Mouse (Mus musculus) lung, postnatal 0 days (tissue): ENCODE measurements around the gene Cuedc2.

Experiments used
- CTCF ChIP-seq: IDR thresholded peaks from 2 replicates; pipeline ENCODE4 v1.5.1; 2016; ENCODE audit warnings: antibody characterized with exemption, mild to moderate bottlenecking
- EP300 ChIP-seq: IDR thresholded peaks from 2 replicates; pipeline ENCODE4 v1.6.1; 2016; ENCODE audit warnings: antibody characterized with exemption, mild to moderate bottlenecking, control low read depth

- TF ChIP-seq CTCF (no peak), EP300 (no peak)
These were observed 12.3 kb downstream of the Cuedc2 start for GRCm38 (mm10) chr19:46326019-46326755.
